Mouse (Mus musculus) forebrain, postnatal 0 days (tissue): Measurements from ENCODE around the gene Prx. TPM values are rescaled to one million over a fixed set of nuclear protein-coding genes. Genes with fewer than 3 reads are reported as not detected.

Experiments used
- ATAC-seq: fragments of 200-750 bp; cut with Nextera tagmentation; 2 replicates; pipeline ENCODE4 v1.8.0; 2017; ENCODE audit warnings: mild to moderate bottlenecking, moderate library complexity
- DNase-seq: peaks from one replicate; pipeline ENCODE4 v3.0.0-alpha.2; 2015
- H3K27ac ChIP-seq: fragments of 300-500 bp; sonication (generic); 2 replicates; pipeline ENCODE4 v1.5.1; 2014; ENCODE audit warnings: low read depth, mild to moderate bottlenecking, antibody characterized with exemption, low read length, moderate library complexity, mixed read lengths
- H3K27me3 ChIP-seq: fragments of 300-500 bp; sonication (generic); 2 replicates; pipeline ENCODE4 v1.6.1; 2014; ENCODE audit warnings: mild to moderate bottlenecking, low read length, mixed read lengths; ENCODE audit not compliant: insufficient read depth
- H3K36me3 ChIP-seq: fragments of 300-500 bp; sonication (generic); 2 replicates; pipeline ENCODE4 v1.6.1; 2014; ENCODE audit warnings: mild to moderate bottlenecking, moderate library complexity; ENCODE audit not compliant: insufficient read depth
- H3K4me1 ChIP-seq: fragments of 300-500 bp; sonication (generic); 2 replicates; pipeline ENCODE4 v1.6.1; 2014; ENCODE audit warnings: antibody characterized with exemption; ENCODE audit not compliant: insufficient read depth
- H3K4me2 ChIP-seq: fragments of 300-500 bp; sonication (generic); 2 replicates; pipeline ENCODE4 v1.6.1; 2014; ENCODE audit warnings: low read depth, mild to moderate bottlenecking, moderate library complexity
- H3K4me3 ChIP-seq: fragments of 300-500 bp; sonication (generic); 2 replicates; pipeline ENCODE4 v1.5.1; 2014; ENCODE audit warnings: low read depth, low read length, mixed read lengths
- H3K9ac ChIP-seq: fragments of 300-500 bp; sonication (generic); 2 replicates; pipeline ENCODE4 v1.6.1; 2014; ENCODE audit warnings: mild to moderate bottlenecking
- H3K9me3 ChIP-seq: fragments of 300-500 bp; sonication (generic); 2 replicates; pipeline ENCODE4 v1.6.1; 2016; ENCODE audit warnings: low read length
- CTCF ChIP-seq: sonication (generic); IDR thresholded peaks from 2 replicates; pipeline ENCODE4 v1.5.1; 2016; ENCODE audit warnings: antibody characterized with exemption, control low read depth, low read depth
- WGBS: fragments of 180-500 bp; shearing (Covaris S2); extraction: QIAGEN DNeasy Blood & Tissue Kit; methylation state at CpG from one replicate; pipeline ENCODE4 v1.1.7; 2014; 5-methylcytosine and 5-hydroxymethylcytosine counted together
- polyA plus RNA-seq: library from polyadenylated mRNA; unstranded; fragments of >200 nt; fragmentation: Nextera tagmentation; extraction: Ambion mirVana; gene quantifications from 2 replicates; pipeline ENCODE4 v1.2.1, GENCODE M21; 2015
- total RNA-seq: library from RNA; depleted of rRNA; stranded (reverse); fragments of >200 nt; gene quantifications from 2 replicates; pipeline ENCODE4 v1.2.3, GENCODE M21; 2014; rRNA removed

The Prx gene
- total RNA-seq (1.9 and 2.4 TPM in 2 replicates), polyA plus RNA-seq (1.1 and 1.4 TPM in 2 replicates)

DNA sequence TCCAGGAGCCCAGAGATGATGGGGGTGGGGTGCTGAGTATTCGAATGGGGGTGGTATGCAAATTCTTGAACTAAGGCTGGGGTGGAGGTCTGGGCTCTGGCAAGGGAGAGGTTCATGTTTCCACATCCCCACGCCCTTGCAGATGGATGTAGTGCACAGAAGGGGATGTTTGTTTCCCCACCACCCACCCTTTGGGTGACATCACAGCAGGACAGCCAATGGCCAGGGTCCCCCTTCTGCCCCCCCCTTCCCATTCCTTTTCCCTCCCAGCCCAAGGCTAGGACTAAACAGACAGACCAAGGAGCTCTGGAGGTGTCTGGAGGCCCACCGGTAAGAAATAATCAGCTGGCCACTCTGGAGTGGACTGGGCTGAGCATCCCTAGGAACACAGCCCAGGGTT, at the start of gene Prx:
Prx (plus strand) TSS at position 289 of the 400 bp plus-strand sequence.
- Histone ChIP-seq H3K9me3 (no peaks in the 10 kb centered on the region), H3K4me2 (no peak within 1 kb of the TSS), H3K9ac (no peak within 1 kb of the TSS), H3K4me3 (no peak within 1 kb of the TSS), H3K27ac (no peak within 1 kb of the TSS), H3K27me3 (no peaks in the 10 kb centered on the region), H3K4me1 (no peaks in the 10 kb centered on the region), H3K36me3 (no peaks in the 10 kb centered on the region)
- WGBS, result 60% methylated on average over 3 of the region's 3 CpGs
- DNase-seq (no peak), ATAC-seq (no peak)
- no peak for TF ChIP-seq CTCF

DNA sequence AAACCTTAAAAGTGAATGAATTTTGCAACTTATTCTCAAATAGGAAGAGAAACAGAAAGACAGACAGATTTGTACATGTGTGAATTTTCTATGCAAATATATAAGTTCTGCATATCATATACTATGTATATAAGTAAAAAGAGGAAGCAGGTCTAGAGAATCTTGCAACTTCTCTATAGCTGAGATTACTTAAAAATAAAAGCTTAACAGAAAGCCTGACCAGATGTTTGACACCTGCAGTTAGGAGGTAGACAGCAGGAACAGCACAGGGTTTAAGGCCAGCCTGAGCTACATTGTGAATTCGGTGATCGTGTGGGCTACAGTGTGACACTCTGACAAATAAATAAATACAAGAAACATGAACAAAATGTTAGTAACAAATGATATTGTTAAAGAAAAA, 47.8 kb upstream of the Prx start:
- 95% methylated on average over 2 of the region's 2 CpGs for WGBS
- no peaks in the 10 kb centered on the region for H3K27me3 ChIP-seq
- H3K4me1 ChIP-seq, result no peaks in the 10 kb centered on the region
- H3K36me3 ChIP-seq, result no peaks in the 10 kb centered on the region
- no peak overlapping the region for H3K27ac ChIP-seq
- DNase-seq (no peak), ATAC-seq (no peak)
- no peaks in the 10 kb centered on the region for H3K9me3 ChIP-seq
- no peak overlapping the region for H3K9ac ChIP-seq
- no peak overlapping the region for H3K4me3 ChIP-seq
- no peak overlapping the region for H3K4me2 ChIP-seq
- TF ChIP-seq CTCF, result no peak

DNA sequence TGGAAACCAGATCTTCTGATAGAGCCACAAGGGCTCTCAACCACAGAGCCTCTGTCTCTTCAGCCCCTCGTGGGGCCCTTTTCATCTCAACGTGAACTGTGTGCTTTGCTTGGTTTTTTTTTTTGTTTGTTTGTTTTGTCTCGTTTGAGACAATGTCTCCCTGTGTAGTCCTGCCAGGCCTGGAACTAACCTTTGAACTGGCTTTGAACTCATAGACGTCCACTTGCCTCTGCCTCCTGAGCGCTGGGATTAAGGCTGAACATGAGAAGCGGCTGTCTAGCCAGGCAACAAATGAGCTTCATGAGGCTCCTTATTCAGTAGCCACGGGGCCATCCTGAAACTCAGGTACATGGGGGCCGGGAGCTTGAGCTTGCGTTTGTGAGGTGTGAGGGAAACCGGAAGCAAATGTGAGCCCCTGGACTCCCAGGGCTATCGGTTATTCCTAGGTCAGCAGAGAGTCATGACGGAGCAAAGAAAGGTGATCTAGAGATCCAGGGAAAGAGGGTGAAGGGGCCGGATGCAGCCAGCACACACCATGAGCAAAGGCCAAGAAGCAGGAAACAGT, 46.8 kb upstream of the Prx start:
- no peak for TF ChIP-seq CTCF
- DNase-seq (no peak), ATAC-seq (no peak)
- Histone ChIP-seq H3K4me1 (no peaks in the 10 kb centered on the region), H3K9ac (no peak overlapping the region), H3K4me2 (no peak overlapping the region), H3K27ac (no peak overlapping the region), H3K9me3 (no peaks in the 10 kb centered on the region), H3K27me3 (no peaks in the 10 kb centered on the region), H3K4me3 (no peak overlapping the region), H3K36me3 (no peaks in the 10 kb centered on the region)
- WGBS, result 51% methylated on average over 13 of the region's 13 CpGs

DNA sequence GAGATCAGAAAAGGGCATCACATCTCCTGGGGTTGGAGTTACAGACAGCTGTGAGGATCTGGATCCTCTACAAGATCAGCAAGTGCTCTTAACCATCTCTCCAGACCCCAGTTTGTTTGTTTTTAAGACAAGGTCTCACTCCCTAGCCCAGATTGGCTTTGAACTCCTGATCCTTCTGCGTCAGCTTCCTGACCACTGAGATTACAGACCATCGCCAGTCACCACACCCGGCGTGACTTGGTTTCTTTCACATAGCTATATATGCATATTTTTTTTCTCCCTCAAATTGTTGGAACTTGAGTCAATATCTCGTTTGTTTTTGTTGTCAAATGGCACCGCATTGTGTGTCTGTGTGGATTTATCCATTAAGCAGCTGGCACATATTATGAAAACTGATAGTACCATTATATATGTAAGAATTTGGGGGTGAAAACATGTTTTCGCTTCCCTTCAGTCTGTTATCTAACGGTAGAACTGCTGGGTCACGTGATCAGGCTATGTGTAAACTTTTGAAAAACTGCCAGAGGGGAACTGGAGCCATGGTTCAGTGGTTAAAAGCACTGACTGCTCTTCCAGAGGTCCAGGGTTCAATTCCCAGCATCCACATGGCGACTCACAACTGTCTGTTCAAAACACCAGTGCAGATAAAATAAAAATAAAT, 44.5 kb upstream of the Prx start:
- WGBS, result 77% methylated on average over 10 of the region's 10 CpGs
- H3K4me3 ChIP-seq, result no peak overlapping the region
- no peak for DNase-seq

DNA sequence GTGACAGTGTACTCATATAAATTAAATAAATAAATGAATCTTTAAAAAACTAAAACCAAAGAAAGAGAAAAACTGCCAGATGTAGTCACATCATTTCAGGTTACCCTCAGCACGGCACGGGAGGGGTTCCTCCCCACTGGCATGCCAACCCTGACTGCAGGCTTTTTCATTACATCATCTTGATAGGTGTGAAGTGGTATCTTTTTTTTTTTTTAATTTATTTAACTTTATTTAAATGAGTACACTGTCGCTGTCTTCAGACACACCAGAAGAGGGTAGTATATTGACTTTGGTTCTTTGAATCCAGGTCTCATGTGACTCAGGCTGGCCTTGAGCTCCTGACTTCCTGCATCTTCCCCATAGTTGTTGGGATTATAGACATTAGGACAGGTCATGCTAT, 43.9 kb upstream of the Prx start:
- ATAC-seq (no peak), DNase-seq (no peak)
- Histone ChIP-seq H3K9me3 (no peaks in the 10 kb centered on the region), H3K9ac (no peak overlapping the region), H3K27ac (no peak overlapping the region), H3K4me3 (no peak overlapping the region), H3K4me1 (no peaks in the 10 kb centered on the region), H3K4me2 (no peak overlapping the region), H3K36me3 (no peaks in the 10 kb centered on the region), H3K27me3 (no peaks in the 10 kb centered on the region)
- 87% methylated on average over 3 of the region's 3 CpGs for WGBS
- TF ChIP-seq CTCF, result no peak

More for the DNA sequence above, 44.5 kb upstream of the Prx start:
- Histone ChIP-seq H3K36me3 (no peaks in the 10 kb centered on the region), H3K9ac (no peak overlapping the region), H3K4me1 (no peaks in the 10 kb centered on the region), H3K27me3 (no peaks in the 10 kb centered on the region), H3K27ac (no peak overlapping the region), H3K4me2 (no peak overlapping the region), H3K9me3 (no peaks in the 10 kb centered on the region)
- TF ChIP-seq CTCF, result no peak
- no peak for ATAC-seq

DNA sequence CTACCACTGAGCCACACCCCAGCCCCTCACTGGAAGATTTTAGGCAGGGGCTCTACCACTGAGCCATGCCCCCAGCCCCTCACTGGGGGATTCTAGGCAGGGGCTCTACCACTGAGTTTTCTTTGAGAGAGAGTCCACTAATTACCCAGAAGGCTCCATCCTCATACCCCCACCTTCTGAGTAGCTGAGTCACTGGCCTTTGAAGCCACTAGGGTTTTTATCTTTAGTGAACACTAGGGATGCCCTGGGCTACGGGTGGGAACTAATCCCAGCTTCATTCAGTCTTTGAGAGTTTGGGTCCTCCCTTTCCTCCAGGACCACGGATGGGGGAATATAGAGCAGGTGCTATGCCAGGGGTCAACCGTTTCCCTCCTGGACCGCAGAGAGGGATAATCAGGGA, 40.5 kb upstream of the Prx start:
- TF ChIP-seq CTCF, result no peak
- DNase-seq (no peak), ATAC-seq (no peak)
- Histone ChIP-seq H3K9ac (no peak overlapping the region), H3K4me3 (no peak overlapping the region), H3K27me3 (no peaks in the 10 kb centered on the region), H3K27ac (no peak overlapping the region), H3K4me1 (no peaks in the 10 kb centered on the region), H3K4me2 (no peak overlapping the region), H3K9me3 (no peaks in the 10 kb centered on the region), H3K36me3 (no peaks in the 10 kb centered on the region)
- WGBS, result 84% methylated on average over 4 of the region's 4 CpGs

GRCm38 (mm10) chr7:27459640-27460039, 39.5 kb upstream of the Prx start:
- Histone ChIP-seq H3K9ac (no peak overlapping the region), H3K4me1 (no peaks in the 10 kb centered on the region)

More at GRCm38 (mm10) chr7:27459640-27460039, 39.5 kb upstream of the Prx start:
- Histone ChIP-seq H3K27me3 (no peaks in the 10 kb centered on the region), H3K4me3 (no peak overlapping the region), H3K4me2 (no peak overlapping the region), H3K9me3 (no peaks in the 10 kb centered on the region), H3K27ac (no peak overlapping the region), H3K36me3 (no peaks in the 10 kb centered on the region)
- 93% methylated on average over 5 of the region's 5 CpGs for WGBS
- ATAC-seq, result no peak
- TF ChIP-seq CTCF, result no peak
- no peak for DNase-seq
